Mouse (Mus musculus) bone marrow macrophage, adult 2 months (primary cell): ENCODE measurements around the gene Fmn2. TPM values are rescaled to one million over a fixed set of nuclear protein-coding genes. Genes with fewer than 3 reads are reported as not detected.

ENCODE experiments used
- H3K27ac ChIP-seq: 2 replicates; pipeline ENCODE4 v1.5.1; 2012; ENCODE audit warnings: low read depth, low read length; ENCODE audit not compliant: insufficient read depth
- H3K4me1 ChIP-seq: 2 replicates; pipeline ENCODE4 v1.6.1; 2012; ENCODE audit warnings: low read length; ENCODE audit not compliant: control insufficient read depth, insufficient read depth
- H3K4me3 ChIP-seq: 2 replicates; pipeline ENCODE4 v1.5.1; 2012; ENCODE audit warnings: mild to moderate bottlenecking, low read length, moderate library complexity; ENCODE audit not compliant: insufficient read depth
- CTCF ChIP-seq: IDR thresholded peaks from 2 replicates; pipeline ENCODE4 v1.5.1; 2012; ENCODE audit warnings: low read depth, mild to moderate bottlenecking, low read length, moderate library complexity
- POLR2A ChIP-seq: IDR thresholded peaks from 2 replicates; pipeline ENCODE4 v1.6.1; 2012; ENCODE audit warnings: mild to moderate bottlenecking, low read depth, low read length, borderline replicate concordance
- polyA plus RNA-seq: library from polyadenylated mRNA; stranded (reverse); fragments of >200 nt; gene quantifications from 2 replicates; pipeline ENCODE4 v1.2.4, GENCODE M21; 2012; ENCODE audit not compliant: missing spikeins, insufficient read depth, insufficient read length

Fmn2 gene
- polyA plus RNA-seq, 1 experiment: not detected

GRCm38 (mm10) chr1:174502846-174503745 is 1.5 kb downstream of the Fmn2 start:
- H3K4me3 ChIP-seq: no peak overlapping the region
- no peaks in the 10 kb centered on the region for H3K4me1 ChIP-seq
- no peak for TF ChIP-seq POLR2A
- TF ChIP-seq CTCF: no peak
- H3K27ac ChIP-seq: no peak overlapping the region

GRCm38 (mm10) chr1:174508571-174509110 is 7.0 kb downstream of the Fmn2 start:
- Histone ChIP-seq H3K4me3 (no peak overlapping the region), H3K27ac (no peak overlapping the region), H3K4me1 (no peaks in the 10 kb centered on the region)
- TF ChIP-seq POLR2A (no peak), CTCF (no peak)

GRCm38 (mm10) chr1:174513419-174513818 is 11.8 kb downstream of the Fmn2 start:
- no peak overlapping the region for H3K4me3 ChIP-seq
- H3K4me1 ChIP-seq: no peaks in the 10 kb centered on the region
- H3K27ac ChIP-seq: no peak overlapping the region
- TF ChIP-seq CTCF (no peak), POLR2A (no peak)

GRCm38 (mm10) chr1:174521976-174522770 is 20.5 kb downstream of the Fmn2 start:
- Histone ChIP-seq H3K27ac (no peak overlapping the region), H3K4me3 (no peak overlapping the region), H3K4me1 (no peaks in the 10 kb centered on the region)
- no peak for TF ChIP-seq POLR2A
- no peak for TF ChIP-seq CTCF

GRCm38 (mm10) chr1:174522809-174523511 is 21.3 kb downstream of the Fmn2 start:
- TF ChIP-seq CTCF (no peak), POLR2A (no peak)
- no peak overlapping the region for H3K4me3 ChIP-seq
- H3K4me1 ChIP-seq: no peaks in the 10 kb centered on the region
- H3K27ac ChIP-seq: no peak overlapping the region

GRCm38 (mm10) chr1:174523512-174523828 is 21.8 kb downstream of the Fmn2 start:
- Histone ChIP-seq H3K27ac (no peak overlapping the region), H3K4me3 (no peak overlapping the region), H3K4me1 (no peaks in the 10 kb centered on the region)
- no peak for TF ChIP-seq POLR2A
- no peak for TF ChIP-seq CTCF

- H3K4me3 ChIP-seq: no peak overlapping the region
- no peak for TF ChIP-seq CTCF
- no peak for TF ChIP-seq POLR2A
- no peaks in the 10 kb centered on the region for H3K4me1 ChIP-seq
- no peak overlapping the region for H3K27ac ChIP-seq
Measured at GRCm38 (mm10) chr1:174536742-174537453, 35.3 kb downstream of the Fmn2 start.

- no peak overlapping the region for H3K27ac ChIP-seq
- TF ChIP-seq CTCF: no peak
- no peak for TF ChIP-seq POLR2A
- H3K4me1 ChIP-seq: no peaks in the 10 kb centered on the region
- H3K4me3 ChIP-seq: no peak overlapping the region
Measured at GRCm38 (mm10) chr1:174537491-174537890, 35.9 kb downstream of the Fmn2 start.

GRCm38 (mm10) chr1:174548291-174548690 is 46.7 kb downstream of the Fmn2 start:
- Histone ChIP-seq H3K4me1 (no peaks in the 10 kb centered on the region), H3K27ac (no peak overlapping the region), H3K4me3 (no peak overlapping the region)
- no peak for TF ChIP-seq CTCF
- no peak for TF ChIP-seq POLR2A
